Mouse (Mus musculus) kidney, postnatal 25 days (tissue): ENCODE measurements at regions not wholly inside any gene's neighbourhood (a gene's known extent, or its start where the extent isn't known, plus 50 kb on each side); places are given as distances from the start of the nearest gene placed in this dataset.

Experiments used
- DNase-seq, 2 experiments: peaks; one replicate each; pipeline ENCODE4 v3.0.0; 2021; ENCODE audit warnings: mixed read lengths in 2 of 2

GRCm38 (mm10) chr14:120146908-120147770, 104.9 kb upstream of the Oxgr1 start:
- no peak for DNase-seq

- DNase-seq = no peak
Observed at GRCm38 (mm10) chr14:120148803-120149202, 106.6 kb upstream of the Oxgr1 start.

- no peak for DNase-seq
Observed at GRCm38 (mm10) chr14:120149341-120149741, 107.1 kb upstream of the Oxgr1 start.

GRCm38 (mm10) chr14:120150589-120150988, 108.4 kb upstream of the Oxgr1 start:
- DNase-seq = no peak

GRCm38 (mm10) chr14:120154413-120154812, 112.2 kb upstream of the Oxgr1 start:
- no peak for DNase-seq

- DNase-seq = no peak
Observed at GRCm38 (mm10) chr14:120164184-120164583, 111.3 kb upstream of the Mbnl2 start.

- no peak for DNase-seq
Observed at GRCm38 (mm10) chr14:120165496-120166045, 109.9 kb upstream of the Mbnl2 start.

GRCm38 (mm10) chr14:120170733-120171132, 104.7 kb upstream of the Mbnl2 start:
- no peak for DNase-seq

GRCm38 (mm10) chr14:120172058-120172457, 103.4 kb upstream of the Mbnl2 start:
- no peak for DNase-seq

GRCm38 (mm10) chr14:120172844-120173243, 102.6 kb upstream of the Mbnl2 start:
- DNase-seq = no peak

- DNase-seq = no peak
Observed at GRCm38 (mm10) chr14:120174615-120175014, 100.9 kb upstream of the Mbnl2 start.

GRCm38 (mm10) chr14:120195218-120195617, 80.3 kb upstream of the Mbnl2 start:
- no peak for DNase-seq

GRCm38 (mm10) chr14:120211741-120212140, 63.7 kb upstream of the Mbnl2 start:
- DNase-seq = no peak

GRCm38 (mm10) chr14:120212626-120213025, 62.8 kb upstream of the Mbnl2 start:
- no peak for DNase-seq

- DNase-seq = no peak
Observed at GRCm38 (mm10) chr14:120219224-120219623, 56.2 kb upstream of the Mbnl2 start.

- no peak for DNase-seq
Observed at GRCm38 (mm10) chr14:120223528-120224201, 51.8 kb upstream of the Mbnl2 start.

- DNase-seq = peak; percentile 37 to 46
Observed at GRCm38 (mm10) chr14:120224202-120224846, 51.1 kb upstream of the Mbnl2 start.

GRCm38 (mm10) chr14:120225657-120226056, 49.8 kb upstream of the Mbnl2 start:
- no peak for DNase-seq
